Mouse (Mus musculus) MEL (cell line): ENCODE measurements at regions not wholly inside any gene's neighbourhood (a gene's known extent, or its start where the extent isn't known, plus 50 kb on each side); places are given as distances from the start of the nearest gene placed in this dataset.

Experiments used
- DNase-seq: peaks from one replicate; pipeline ENCODE4 v3.0.0; 2011; ENCODE audit warnings: low read depth, low spot score
- H3K27ac ChIP-seq: 2 replicates; pipeline ENCODE4 v1.5.1; 2012; ENCODE audit warnings: low read depth, mild to moderate bottlenecking, control low read depth, low read length, moderate library complexity; ENCODE audit not compliant: control insufficient read depth
- H3K27me3 ChIP-seq, 2 experiments: fragments of 150-350 bp in 1 of 2; sonication (generic) in 1 of 2; 2 replicates each; pipeline ENCODE4 v1.6.1; 2012; ENCODE audit warnings: low read length in 2 of 2, mild to moderate bottlenecking in 2 of 2, improper control_type of control experiment in 1 of 2, moderate library complexity in 1 of 2; ENCODE audit not compliant: insufficient read depth in 2 of 2, control insufficient read depth in 1 of 2
- H3K36me3 ChIP-seq, 2 experiments: 2 replicates each; pipeline ENCODE4 v1.6.1; 2012 to 2014; ENCODE audit warnings: low read length in 2 of 2, improper control_type of control experiment in 1 of 2, inconsistent platforms in 1 of 2, mild to moderate bottlenecking in 1 of 2; ENCODE audit not compliant: insufficient read depth in 2 of 2, control insufficient read depth in 1 of 2
- H3K4me1 ChIP-seq, 2 experiments: fragments of 150-350 bp in 1 of 2; sonication (generic) in 1 of 2; 2 replicates each; pipeline ENCODE4 v1.6.1; 2012; ENCODE audit warnings: low read length in 2 of 2, improper control_type of control experiment in 1 of 2, mild to moderate bottlenecking in 1 of 2; ENCODE audit not compliant: insufficient read depth in 2 of 2, control insufficient read depth in 1 of 2
- H3K4me3 ChIP-seq, 2 experiments: fragments of 150-350 bp in 1 of 2; sonication (generic) in 1 of 2; 2 replicates each; pipeline ENCODE4 v1.5.1; 2012; ENCODE audit warnings: low read depth in 2 of 2, low read length in 2 of 2, mild to moderate bottlenecking in 2 of 2, moderate library complexity in 2 of 2, control low read depth in 1 of 2, improper control_type of control experiment in 1 of 2; ENCODE audit not compliant: control insufficient read depth in 1 of 2, insufficient read depth in 1 of 2
- H3K79me2 ChIP-seq: 2 replicates; pipeline ENCODE4 v1.6.1; 2012; ENCODE audit warnings: mild to moderate bottlenecking, low read length, moderate library complexity; ENCODE audit not compliant: control insufficient read depth, poor library complexity, insufficient read depth
- H3K9ac ChIP-seq: 2 replicates; pipeline ENCODE4 v1.6.1; 2012; ENCODE audit warnings: low read depth, mild to moderate bottlenecking, control low read depth, low read length, moderate library complexity; ENCODE audit not compliant: control insufficient read depth, poor library complexity, severe bottlenecking
- H3K9me3 ChIP-seq: fragments of 150-350 bp; sonication (generic); replicated peaks from 2 replicates; pipeline ENCODE4 v1.6.1; 2012; ENCODE audit warnings: mild to moderate bottlenecking, low read length, improper control_type of control experiment, moderate library complexity; ENCODE audit not compliant: insufficient read depth
- CHD1 ChIP-seq: IDR thresholded peaks from 2 replicates; pipeline ENCODE4 v1.6.1; 2012; ENCODE audit warnings: low read depth, mild to moderate bottlenecking, inconsistent platforms, low read length, improper control_type of control experiment
- CHD2 ChIP-seq: IDR thresholded peaks from 2 replicates; pipeline ENCODE4 v1.6.1; 2011; ENCODE audit warnings: low read length, improper control_type of control experiment
- CTCF ChIP-seq, 3 experiments: IDR thresholded peaks in 2 of 3; conservative IDR thresholded peaks in 1 of 3; 2 replicates each; pipeline ENCODE4 v1.5.1; 2011 to 2012; ENCODE audit warnings: low read length in 3 of 3, low read depth in 2 of 3, mild to moderate bottlenecking in 2 of 3, improper control_type of control experiment in 1 of 3, inconsistent platforms in 1 of 3, mixed read lengths in 1 of 3, moderate library complexity in 1 of 3; ENCODE audit not compliant: control insufficient read depth in 1 of 3, insufficient read depth in 1 of 3, poor library complexity in 1 of 3, severe bottlenecking in 1 of 3
- ELF1 ChIP-seq: IDR thresholded peaks from 2 replicates; pipeline ENCODE4 v1.6.1; 2014; ENCODE audit warnings: low read depth, mild to moderate bottlenecking, inconsistent platforms, low read length, improper control_type of control experiment, moderate library complexity
- ETS1 ChIP-seq: IDR thresholded peaks from 2 replicates; pipeline ENCODE4 v1.6.1; 2012; ENCODE audit warnings: low read depth, mild to moderate bottlenecking, inconsistent platforms, low read length, improper control_type of control experiment, moderate library complexity
- GABPA ChIP-seq: IDR thresholded peaks from 2 replicates; pipeline ENCODE4 v1.6.1; 2012; ENCODE audit warnings: low read depth, mild to moderate bottlenecking, inconsistent platforms, low read length, improper control_type of control experiment, moderate library complexity
- HCFC1 ChIP-seq: IDR thresholded peaks from 2 replicates; pipeline ENCODE4 v1.6.1; 2012; ENCODE audit warnings: low read depth, mild to moderate bottlenecking, inconsistent platforms, low read length, improper control_type of control experiment, moderate library complexity
- KAT2A ChIP-seq: conservative IDR thresholded peaks from 2 replicates; pipeline ENCODE4 v1.6.1; 2012; ENCODE audit warnings: low read depth, low read length, improper control_type of control experiment, inconsistent platforms
- MEF2A ChIP-seq: IDR thresholded peaks from 2 replicates; pipeline ENCODE4 v1.6.1; 2014; ENCODE audit warnings: low read depth, mild to moderate bottlenecking, inconsistent platforms, low read length, improper control_type of control experiment; ENCODE audit not compliant: poor library complexity, insufficient replicate concordance, severe bottlenecking; ENCODE audit errors: extremely low read depth
- MXI1 ChIP-seq: IDR thresholded peaks from 2 replicates; pipeline ENCODE4 v1.6.1; 2011; ENCODE audit warnings: mild to moderate bottlenecking, low read depth, low read length, improper control_type of control experiment
- MYB ChIP-seq: IDR thresholded peaks from 2 replicates; pipeline ENCODE4 v1.6.1; 2011; ENCODE audit warnings: mild to moderate bottlenecking, low read depth, low read length, improper control_type of control experiment
- MYC ChIP-seq: IDR thresholded peaks from 2 replicates; pipeline ENCODE4 v1.6.1; 2011; ENCODE audit warnings: low read depth, mild to moderate bottlenecking, low read length, improper control_type of control experiment, moderate library complexity
- NELFE ChIP-seq: IDR thresholded peaks from 2 replicates; pipeline ENCODE4 v1.6.1; 2011; ENCODE audit warnings: low read depth, low read length, improper control_type of control experiment
- NRF1 ChIP-seq: IDR thresholded peaks from 2 replicates; pipeline ENCODE4 v1.6.1; 2014; ENCODE audit warnings: low read depth, mild to moderate bottlenecking, inconsistent platforms, low read length, improper control_type of control experiment, moderate library complexity; ENCODE audit not compliant: poor library complexity, insufficient read depth, severe bottlenecking
- POLR2AphosphoS2 ChIP-seq: IDR thresholded peaks from 2 replicates; pipeline ENCODE4 v1.6.1; 2011; ENCODE audit warnings: low read length, improper control_type of control experiment
- RCOR1 ChIP-seq: IDR thresholded peaks from 2 replicates; pipeline ENCODE4 v1.6.1; 2012; ENCODE audit warnings: low read depth, mild to moderate bottlenecking, inconsistent platforms, low read length, improper control_type of control experiment
- SIN3A ChIP-seq: IDR thresholded peaks from 2 replicates; pipeline ENCODE4 v1.6.1; 2012; ENCODE audit warnings: low read length, improper control_type of control experiment, inconsistent platforms
- TAL1 ChIP-seq: IDR thresholded peaks from 2 replicates; pipeline ENCODE4 v1.6.1; 2012; ENCODE audit warnings: mild to moderate bottlenecking, inconsistent platforms, low read length, moderate library complexity, mixed read lengths
- TBP ChIP-seq: IDR thresholded peaks from 2 replicates; pipeline ENCODE4 v1.8.0; 2011; ENCODE audit warnings: low read depth, low read length, improper control_type of control experiment
- TCF12 ChIP-seq: IDR thresholded peaks from 2 replicates; pipeline ENCODE4 v1.6.1; 2014; ENCODE audit warnings: low read depth, mild to moderate bottlenecking, inconsistent platforms, low read length, improper control_type of control experiment, moderate library complexity
- UBTF ChIP-seq: IDR thresholded peaks from 2 replicates; pipeline ENCODE4 v1.6.1; 2012; ENCODE audit warnings: low read depth, mild to moderate bottlenecking, inconsistent platforms, low read length, improper control_type of control experiment, moderate library complexity, borderline replicate concordance; ENCODE audit not compliant: insufficient read depth
- USF1 ChIP-seq: IDR thresholded peaks from 2 replicates; pipeline ENCODE4 v1.6.1; 2014; ENCODE audit warnings: low read depth, mild to moderate bottlenecking, inconsistent platforms, low read length, improper control_type of control experiment, moderate library complexity
- USF2 ChIP-seq, 2 experiments: IDR thresholded peaks; 2 replicates each; pipeline ENCODE4 v1.6.1; 2011 to 2012; ENCODE audit warnings: improper control_type of control experiment in 2 of 2, low read length in 2 of 2, borderline replicate concordance in 1 of 2, inconsistent platforms in 1 of 2, low read depth in 1 of 2, mild to moderate bottlenecking in 1 of 2; ENCODE audit not compliant: insufficient read depth in 1 of 2
- ZC3H11A ChIP-seq: IDR thresholded peaks from 2 replicates; pipeline ENCODE4 v1.6.1; 2012; ENCODE audit warnings: low read depth, mild to moderate bottlenecking, inconsistent platforms, low read length, improper control_type of control experiment
- ZKSCAN1 ChIP-seq: IDR thresholded peaks from 2 replicates; pipeline ENCODE4 v1.6.1; 2012; ENCODE audit warnings: low read depth, mild to moderate bottlenecking, inconsistent platforms, low read length, improper control_type of control experiment, moderate library complexity

DNA sequence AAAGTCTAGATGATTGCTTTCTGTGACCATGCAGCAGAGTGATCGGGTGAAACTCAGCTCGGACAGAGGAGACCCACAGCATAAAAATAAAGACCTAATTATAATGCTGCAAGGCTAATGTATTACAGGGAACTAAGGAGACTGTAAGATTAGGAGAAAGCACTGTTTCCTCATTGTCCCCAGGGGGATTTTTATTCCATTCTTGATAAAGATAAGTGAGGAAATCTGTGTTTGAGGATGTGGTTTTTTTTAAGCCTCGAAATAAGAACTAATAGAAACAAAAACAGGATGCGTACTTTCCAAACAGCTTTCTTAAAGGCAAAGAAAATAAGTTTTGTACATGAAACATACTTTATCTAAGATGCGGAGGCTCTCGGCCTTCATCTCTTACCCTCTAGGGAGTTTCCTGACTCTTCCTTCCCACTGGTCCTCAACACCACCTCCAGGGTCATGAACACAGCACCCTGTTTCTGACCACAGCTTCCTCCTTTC lies 94.8 kb downstream of the Hs3st3b1 start:
- H3K9me3 ChIP-seq = no peaks in the 10 kb centered on the region
- no peaks in the 10 kb centered on the region for H3K27me3 ChIP-seq
- no peak overlapping the region for H3K4me3 ChIP-seq
- no peaks in the 10 kb centered on the region for H3K4me1 ChIP-seq
- TF ChIP-seq CHD2 = no peak
- no peak for TF ChIP-seq UBTF
- no peak for TF ChIP-seq TAL1
- no peak for TF ChIP-seq MYB
- H3K79me2 ChIP-seq = no peaks in the 10 kb centered on the region
- no peaks in the 10 kb centered on the region for H3K36me3 ChIP-seq
- no peak overlapping the region for H3K27ac ChIP-seq
- no peak for DNase-seq
- H3K9ac ChIP-seq = no peak overlapping the region

DNA sequence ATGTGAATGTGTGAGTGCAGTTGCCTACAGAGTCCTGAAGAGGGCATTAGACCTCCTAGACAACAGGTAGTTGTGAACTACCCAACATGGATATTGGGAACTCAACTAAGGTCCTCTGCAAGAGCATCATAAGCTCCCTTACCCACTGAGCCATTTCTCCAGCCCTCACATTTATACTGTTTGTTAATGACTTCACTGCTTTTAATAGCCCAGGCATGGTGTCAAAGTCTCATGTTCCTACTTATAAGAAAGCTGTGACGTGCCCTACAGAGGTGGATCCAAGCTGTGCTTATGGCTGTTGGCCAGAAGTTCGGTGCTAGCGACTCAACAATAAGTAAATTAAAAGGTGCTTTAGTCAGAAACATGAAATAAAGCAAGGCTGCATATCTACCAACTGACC lies 88.6 kb downstream of the Hs3st3b1 start:
- no peak for DNase-seq
- no peaks in the 10 kb centered on the region for H3K27me3 ChIP-seq
- no peak overlapping the region for H3K27ac ChIP-seq
- no peak overlapping the region for H3K9ac ChIP-seq
- H3K9me3 ChIP-seq = no peaks in the 10 kb centered on the region
- H3K4me3 ChIP-seq = no peak overlapping the region
- no peaks in the 10 kb centered on the region for H3K4me1 ChIP-seq
- no peaks in the 10 kb centered on the region for H3K79me2 ChIP-seq
- no peaks in the 10 kb centered on the region for H3K36me3 ChIP-seq
- TF ChIP-seq GABPA (no peak), KAT2A (no peak), ELF1 (no peak), UBTF (no peak), MXI1 (no peak), USF1 (no peak), NRF1 (no peak), HCFC1 (no peak), ETS1 (no peak), ZKSCAN1 (no peak), SIN3A (no peak), TCF12 (no peak)

DNA sequence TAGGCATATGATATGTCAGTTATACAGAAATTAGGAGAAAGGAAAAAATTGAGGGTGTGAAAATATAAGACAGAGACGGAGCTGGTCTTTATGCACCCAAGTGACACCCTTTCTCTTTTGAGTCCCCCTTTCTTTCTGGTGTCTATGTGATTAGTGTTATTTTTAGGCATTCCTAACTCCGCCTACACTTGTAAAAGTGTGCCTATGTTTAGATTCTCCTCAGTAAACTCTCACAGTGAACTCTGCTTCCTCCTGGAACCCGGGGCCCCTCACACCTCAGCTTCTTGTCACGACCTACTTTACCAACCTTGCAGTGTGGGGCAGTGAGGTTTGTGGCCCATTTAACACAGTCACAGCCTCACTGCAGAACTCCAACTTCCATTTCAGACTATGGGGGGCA lies 88.0 kb downstream of the Hs3st3b1 start:
- no peaks in the 10 kb centered on the region for H3K4me1 ChIP-seq
- no peaks in the 10 kb centered on the region for H3K9me3 ChIP-seq
- H3K36me3 ChIP-seq = no peaks in the 10 kb centered on the region
- DNase-seq = no peak
- no peak overlapping the region for H3K4me3 ChIP-seq
- H3K27me3 ChIP-seq = no peaks in the 10 kb centered on the region
- H3K9ac ChIP-seq = no peak overlapping the region
- H3K79me2 ChIP-seq = no peaks in the 10 kb centered on the region
- H3K27ac ChIP-seq = no peak overlapping the region
- TF ChIP-seq RCOR1 (no peak), MEF2A (no peak), ELF1 (no peak), MXI1 (no peak), TBP (no peak), USF2 (IDR thresholded peaks at IDR 0.05; ENCODE audit: borderline replicate concordance in 1 of 2, insufficient read depth in 1 of 2, low read depth in 1 of 2, low read length in 2 of 2) (no peak), NRF1 (no peak), CTCF (IDR thresholded peaks at IDR 0.05 in 2 of 3, conservative IDR thresholded peaks at IDR 0.05 in 1 of 3; ENCODE audit: control insufficient read depth in 1 of 3, insufficient read depth in 1 of 3, low read depth in 2 of 3, low read length in 3 of 3, poor library complexity in 1 of 3, severe bottlenecking in 1 of 3) (no peak), ZKSCAN1 (no peak), SIN3A (no peak), MYC (no peak), NELFE (no peak), CHD2 (no peak), POLR2AphosphoS2 (no peak), ZC3H11A (no peak), USF1 (no peak), KAT2A (no peak), CHD1 (no peak)
